Mouse (Mus musculus) kidney, adult 2 months (tissue): Measurements from ENCODE around the gene Itm2b. TPM values are rescaled to one million over a fixed set of nuclear protein-coding genes. Genes with fewer than 3 reads are reported as not detected.

Experiments
- DNase-seq: peaks from one replicate; pipeline ENCODE4 v3.0.0; 2021
- H3K27ac ChIP-seq: fragments of 200-500 bp; 2 replicates; pipeline ENCODE4 v1.5.1; 2012; ENCODE audit warnings: low read depth, low read length, control low read depth, inconsistent platforms; ENCODE audit not compliant: insufficient read depth
- H3K27me3 ChIP-seq: fragments of 200-500 bp; replicated peaks from 2 replicates; pipeline ENCODE4 v1.6.1; 2012; ENCODE audit warnings: mild to moderate bottlenecking, moderate library complexity, low read length, inconsistent platforms; ENCODE audit not compliant: control insufficient read depth, insufficient read depth
- H3K36me3 ChIP-seq: fragments of 200-500 bp; 2 replicates; pipeline ENCODE4 v1.6.1; 2012; ENCODE audit warnings: mild to moderate bottlenecking, moderate library complexity, low read length, inconsistent platforms; ENCODE audit not compliant: control insufficient read depth, insufficient read depth
- H3K4me1 ChIP-seq: fragments of 200-500 bp; 2 replicates; pipeline ENCODE4 v1.6.1; 2011; ENCODE audit warnings: low read length; ENCODE audit not compliant: control insufficient read depth, insufficient read depth
- H3K4me3 ChIP-seq: fragments of 200-500 bp; 2 replicates; pipeline ENCODE4 v1.5.1; 2011; ENCODE audit warnings: mild to moderate bottlenecking, low read depth, low read length, control low read depth; ENCODE audit not compliant: insufficient read depth
- CTCF ChIP-seq: fragments of 200-500 bp; conservative IDR thresholded peaks from 2 replicates; pipeline ENCODE4 v1.5.1; 2011; ENCODE audit warnings: low read depth, mild to moderate bottlenecking, control low read depth, low read length, moderate library complexity, mixed read lengths; ENCODE audit not compliant: insufficient read depth, insufficient read length
- POLR2A ChIP-seq: fragments of 200-500 bp; IDR thresholded peaks from one replicate; pipeline ENCODE4 v1.6.1; 2011; ENCODE audit warnings: low read depth, low read length, control low read depth
- WGBS: fragments of 180-500 bp; shearing (Covaris S2); methylation state at CpG from one replicate; pipeline ENCODE4 v1.1.7; 2018; 5-methylcytosine and 5-hydroxymethylcytosine counted together
- polyA plus RNA-seq: library from polyadenylated mRNA; depleted of rRNA; stranded (reverse); fragments of >200 nt; gene quantifications from 2 replicates; pipeline ENCODE4 v1.2.3, GENCODE M21; 2012

The Itm2b gene
- polyA plus RNA-seq, 1 experiment: 2,219 TPM

- H3K27me3 ChIP-seq: no peaks in the 10 kb centered on the region
- no peak overlapping the region for H3K27ac ChIP-seq
- no peak overlapping the region for H3K4me3 ChIP-seq
- no peak for DNase-seq
- peaks cover 18% of the 10 kb centered on the region for H3K4me1 ChIP-seq
- TF ChIP-seq CTCF (no peak), POLR2A (no peak)
- WGBS: 74% methylated on average over 1 of the region's 1 CpGs
- no peaks in the 10 kb centered on the region for H3K36me3 ChIP-seq
Observed at GRCm38 (mm10) chr14:73391457-73391856, 6.4 kb upstream of the Itm2b start.

DNA sequence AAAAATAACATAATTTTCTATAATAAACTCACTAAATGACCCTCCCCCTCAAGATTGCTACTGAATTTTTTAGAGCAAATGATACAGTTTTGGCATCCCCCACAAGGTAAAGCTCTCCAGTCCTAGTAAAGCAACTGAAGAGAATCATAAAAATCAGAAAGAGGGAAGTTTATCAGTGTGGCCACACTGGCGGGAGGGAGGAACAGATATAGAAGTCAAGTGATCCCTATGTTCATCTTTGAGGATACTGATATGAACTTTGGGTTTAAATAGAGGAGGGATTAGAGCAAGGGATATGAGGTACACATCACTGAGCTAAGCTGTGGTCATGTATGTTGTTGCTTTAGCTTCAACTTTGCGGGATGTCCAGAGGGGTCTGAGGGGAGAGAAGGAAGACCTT lies 5.1 kb upstream of the Itm2b start:
- H3K36me3 ChIP-seq: no peaks in the 10 kb centered on the region
- no peak overlapping the region for H3K27ac ChIP-seq
- no peaks in the 10 kb centered on the region for H3K27me3 ChIP-seq
- peaks cover 22% of the 10 kb centered on the region for H3K4me1 ChIP-seq
- no peak for TF ChIP-seq POLR2A
- TF ChIP-seq CTCF: no peak
- WGBS: 94% methylated on average over 2 of the region's 2 CpGs
- DNase-seq: no peak
- no peak overlapping the region for H3K4me3 ChIP-seq

DNA sequence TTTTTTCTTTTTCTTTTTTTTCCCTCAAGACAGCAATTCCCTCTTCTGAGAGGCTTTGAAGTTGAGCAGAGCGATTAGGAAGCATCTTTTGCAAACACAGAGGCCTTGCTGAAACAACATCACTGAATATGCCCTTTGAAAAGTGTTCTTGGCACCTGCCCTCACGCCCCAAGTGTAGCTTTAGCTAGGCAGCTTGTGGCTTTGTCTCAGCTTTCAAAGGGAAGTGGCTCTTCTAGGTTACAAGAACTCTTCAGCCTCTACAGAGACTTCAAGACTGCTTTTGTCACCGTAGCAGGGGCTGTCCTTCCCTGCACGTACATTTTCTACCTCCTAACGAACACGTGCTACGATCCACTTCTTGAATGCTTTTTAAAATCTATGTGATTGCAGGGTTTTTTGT lies 4.0 kb upstream of the Itm2b start:
- no peak overlapping the region for H3K4me3 ChIP-seq
- H3K36me3 ChIP-seq: no peaks in the 10 kb centered on the region
- no peak for TF ChIP-seq CTCF
- TF ChIP-seq POLR2A: no peak
- no peaks in the 10 kb centered on the region for H3K27me3 ChIP-seq
- peaks cover 22% of the 10 kb centered on the region for H3K4me1 ChIP-seq
- 49% methylated on average over 7 of the region's 7 CpGs for WGBS
- H3K27ac ChIP-seq: peak overlapping the region; percentile 96
- DNase-seq: peak; percentile 42

DNA sequence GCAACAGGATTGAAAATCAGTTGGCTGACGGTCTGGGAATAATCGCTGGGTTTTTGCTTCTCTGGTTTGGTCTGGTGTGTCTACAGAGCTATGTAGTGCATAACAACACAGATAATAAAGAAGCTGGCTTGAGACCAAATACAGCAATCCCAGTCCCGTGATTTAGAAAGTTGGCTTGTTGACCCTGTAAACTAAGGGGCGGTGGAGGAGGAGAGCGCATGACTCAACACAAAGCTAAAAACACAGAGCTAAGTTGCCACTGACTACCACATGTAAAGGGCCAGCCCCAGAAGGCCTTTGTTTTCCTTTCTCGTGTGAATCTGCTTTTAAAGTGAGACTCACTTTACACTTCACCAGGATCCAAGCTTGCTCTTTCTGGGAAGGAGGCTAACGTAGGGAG lies 3.5 kb upstream of the Itm2b start:
- H3K36me3 ChIP-seq: no peaks in the 10 kb centered on the region
- peaks cover 22% of the 10 kb centered on the region for H3K4me1 ChIP-seq
- TF ChIP-seq CTCF (no peak), POLR2A (no peak)
- H3K4me3 ChIP-seq: no peak overlapping the region
- H3K27me3 ChIP-seq: no peaks in the 10 kb centered on the region
- peak overlapping the region; percentile 96 for H3K27ac ChIP-seq
- 13% methylated on average over 7 of the region's 7 CpGs for WGBS
- peak; percentile 86 for DNase-seq

GRCm38 (mm10) chr14:73386493-73386892 lies 1.4 kb upstream of the Itm2b start:
- Histone ChIP-seq H3K4me3 (no peak overlapping the region), H3K27ac (peak overlapping the region; percentile 70), H3K4me1 (peaks cover 27% of the 10 kb centered on the region), H3K27me3 (no peaks in the 10 kb centered on the region), H3K36me3 (no peaks in the 10 kb centered on the region)
- TF ChIP-seq CTCF: no peak
- TF ChIP-seq POLR2A: no peak
- WGBS: 46% methylated on average over 5 of the region's 5 CpGs
- no peak for DNase-seq

- Histone ChIP-seq H3K27me3 (no peaks in the 10 kb centered on the region), H3K27ac (peak overlapping the region; percentile 96), H3K4me3 (no peak overlapping the region), H3K36me3 (no peaks in the 10 kb centered on the region), H3K4me1 (peaks cover 33% of the 10 kb centered on the region)
- DNase-seq: no peak
- 38% methylated on average over 2 of the region's 2 CpGs for WGBS
- TF ChIP-seq CTCF (no peak), POLR2A (no peak)
Observed at GRCm38 (mm10) chr14:73385720-73386374, 758 bp upstream of the Itm2b start.

GRCm38 (mm10) chr14:73384546-73384912 lies 560 bp downstream of the Itm2b start:
- under 1% methylated on average over 13 of the region's 13 CpGs for WGBS
- TF ChIP-seq POLR2A: no peak
- no peak for TF ChIP-seq CTCF
- Histone ChIP-seq H3K27me3 (no peaks in the 10 kb centered on the region), H3K4me1 (peaks cover 36% of the 10 kb centered on the region), H3K27ac (peak overlapping the region; percentile 99), H3K36me3 (peaks cover 1% of the 10 kb centered on the region; the same call in 1 of the 2 replicates), H3K4me3 (peak overlapping the region; percentile 91)
- DNase-seq: peak; percentile 69

- Histone ChIP-seq H3K27ac (no peak overlapping the region; the same call in 1 of the 2 replicates), H3K4me1 (peaks cover 30% of the 10 kb centered on the region)
- DNase-seq: no peak
Observed at GRCm38 (mm10) chr14:73383746-73384145, 1.3 kb downstream of the Itm2b start.

More at GRCm38 (mm10) chr14:73383746-73384145, 1.3 kb downstream of the Itm2b start:
- 4% methylated on average over 2 of the region's 2 CpGs for WGBS
- TF ChIP-seq POLR2A (no peak), CTCF (no peak)
- H3K4me3 ChIP-seq: peak overlapping the region; percentile 91
- peaks cover 4% of the 10 kb centered on the region; the same call in 1 of the 2 replicates for H3K36me3 ChIP-seq
- no peaks in the 10 kb centered on the region for H3K27me3 ChIP-seq
